Mouse (Mus musculus) lung, embryonic 14.5 days (tissue): ENCODE data around the gene Xab2. TPM values are rescaled to one million over a fixed set of nuclear protein-coding genes. Genes with fewer than 3 reads are reported as not detected.

Source experiments
- ATAC-seq: fragments of 200-750 bp; cut with Nextera tagmentation; 2 replicates; pipeline ENCODE4 v1.8.0; 2017; ENCODE audit warnings: mild to moderate bottlenecking, moderate TSS enrichment, moderate library complexity; ENCODE audit not compliant: insufficient read depth
- DNase-seq: peaks from one replicate; pipeline ENCODE4 v3.0.0-alpha.2; 2015
- H3K27ac ChIP-seq: fragments of 300-500 bp; sonication (generic); 2 replicates; pipeline ENCODE4 v1.5.1; 2014; ENCODE audit warnings: low read depth, mild to moderate bottlenecking, moderate library complexity
- H3K27me3 ChIP-seq: fragments of 300-500 bp; sonication (generic); 2 replicates; pipeline ENCODE4 v1.6.1; 2014; ENCODE audit warnings: low read length, control low read depth; ENCODE audit not compliant: insufficient read depth
- H3K36me3 ChIP-seq: fragments of 300-500 bp; sonication (generic); 2 replicates; pipeline ENCODE4 v1.6.1; 2014; ENCODE audit warnings: control low read depth; ENCODE audit not compliant: insufficient read depth
- H3K4me1 ChIP-seq: fragments of 300-500 bp; sonication (generic); 2 replicates; pipeline ENCODE4 v1.6.1; 2014; ENCODE audit warnings: antibody characterized with exemption, control low read depth; ENCODE audit not compliant: insufficient read depth
- H3K4me2 ChIP-seq: fragments of 300-500 bp; sonication (generic); 2 replicates; pipeline ENCODE4 v1.6.1; 2014; ENCODE audit warnings: mild to moderate bottlenecking
- H3K4me3 ChIP-seq: fragments of 300-500 bp; sonication (generic); 2 replicates; pipeline ENCODE4 v1.5.1; 2014; ENCODE audit warnings: low read depth, low read length
- H3K9ac ChIP-seq: fragments of 300-500 bp; sonication (generic); 2 replicates; pipeline ENCODE4 v1.6.1; 2014
- H3K9me3 ChIP-seq: fragments of 300-500 bp; sonication (generic); 2 replicates; pipeline ENCODE4 v1.6.1; 2016; ENCODE audit warnings: low read depth, low read length, control low read depth
- CTCF ChIP-seq: IDR thresholded peaks from 2 replicates; pipeline ENCODE4 v1.5.1; 2016; ENCODE audit warnings: antibody characterized with exemption, low read depth
- WGBS: fragments of 180-500 bp; shearing (Covaris S2); extraction: QIAGEN DNeasy Blood & Tissue Kit; methylation state at CpG from one replicate; pipeline ENCODE4 v1.1.7; 2014; 5-methylcytosine and 5-hydroxymethylcytosine counted together
- polyA plus RNA-seq: library from polyadenylated mRNA; unstranded; fragments of >200 nt; fragmentation: Nextera tagmentation; extraction: Ambion mirVana; gene quantifications from 2 replicates; pipeline ENCODE4 v1.2.1, GENCODE M21; 2014

Gene Xab2
- polyA plus RNA-seq, 1 experiment from 2014 or later: 55.9 TPM

DNA sequence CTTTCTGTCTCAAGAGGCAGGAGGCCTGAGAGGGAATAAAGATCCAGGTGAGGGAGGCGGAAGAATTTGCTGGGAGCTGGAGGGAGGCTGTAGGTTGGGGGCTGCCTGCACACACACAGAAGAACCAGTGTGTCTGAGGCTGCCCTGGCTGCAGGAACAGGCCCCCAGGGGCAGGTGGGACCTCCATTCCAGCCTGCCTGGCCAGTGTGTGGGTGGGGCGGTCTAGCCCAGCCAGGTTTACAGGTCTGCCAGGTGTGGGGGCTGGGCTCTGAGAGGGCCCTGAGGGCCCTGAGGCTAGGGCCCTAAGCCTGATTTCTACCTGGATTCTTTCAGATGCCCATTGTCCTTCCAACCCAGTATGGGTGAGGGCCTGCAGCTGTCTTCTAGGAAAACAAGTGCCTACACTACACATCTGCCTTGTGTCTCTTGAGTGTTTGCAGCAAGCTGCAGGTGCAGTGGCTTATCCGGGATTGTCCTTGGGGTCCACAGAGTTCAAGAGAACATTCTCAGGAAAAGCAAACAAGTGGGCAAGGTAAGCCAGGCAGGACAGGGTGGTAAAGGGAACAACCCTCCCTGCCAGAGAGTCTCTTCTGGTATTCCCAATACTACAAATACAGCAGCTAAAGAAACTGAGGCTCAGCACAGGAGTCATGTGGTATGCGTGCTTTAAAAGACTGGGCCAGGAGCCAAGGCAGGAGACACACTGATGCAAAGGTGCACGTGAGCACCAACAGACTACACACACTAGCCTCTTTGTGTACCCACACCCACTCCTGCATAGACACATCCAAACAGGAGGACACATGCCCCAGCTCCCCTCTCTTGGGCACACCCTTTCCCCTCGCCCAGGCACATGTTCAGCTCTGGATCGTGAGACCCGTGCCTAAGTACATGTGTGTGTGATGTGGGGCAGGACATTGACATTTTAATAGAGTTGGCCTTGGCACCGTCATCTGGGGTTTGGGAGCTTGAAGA is 41.4 kb downstream of the Xab2 start:
- Histone ChIP-seq H3K27ac (peak overlapping the region; percentile 58), H3K9me3 (no peaks in the 10 kb centered on the region), H3K9ac (no peak overlapping the region), H3K4me3 (no peak overlapping the region), H3K4me2 (no peak overlapping the region), H3K4me1 (no peaks in the 10 kb centered on the region), H3K27me3 (no peaks in the 10 kb centered on the region), H3K36me3 (no peaks in the 10 kb centered on the region)
- 66% methylated on average over 9 of the region's 9 CpGs for WGBS
- no peak for TF ChIP-seq CTCF
- peak; percentile 22 for DNase-seq
- peak; percentile 78 for ATAC-seq

DNA sequence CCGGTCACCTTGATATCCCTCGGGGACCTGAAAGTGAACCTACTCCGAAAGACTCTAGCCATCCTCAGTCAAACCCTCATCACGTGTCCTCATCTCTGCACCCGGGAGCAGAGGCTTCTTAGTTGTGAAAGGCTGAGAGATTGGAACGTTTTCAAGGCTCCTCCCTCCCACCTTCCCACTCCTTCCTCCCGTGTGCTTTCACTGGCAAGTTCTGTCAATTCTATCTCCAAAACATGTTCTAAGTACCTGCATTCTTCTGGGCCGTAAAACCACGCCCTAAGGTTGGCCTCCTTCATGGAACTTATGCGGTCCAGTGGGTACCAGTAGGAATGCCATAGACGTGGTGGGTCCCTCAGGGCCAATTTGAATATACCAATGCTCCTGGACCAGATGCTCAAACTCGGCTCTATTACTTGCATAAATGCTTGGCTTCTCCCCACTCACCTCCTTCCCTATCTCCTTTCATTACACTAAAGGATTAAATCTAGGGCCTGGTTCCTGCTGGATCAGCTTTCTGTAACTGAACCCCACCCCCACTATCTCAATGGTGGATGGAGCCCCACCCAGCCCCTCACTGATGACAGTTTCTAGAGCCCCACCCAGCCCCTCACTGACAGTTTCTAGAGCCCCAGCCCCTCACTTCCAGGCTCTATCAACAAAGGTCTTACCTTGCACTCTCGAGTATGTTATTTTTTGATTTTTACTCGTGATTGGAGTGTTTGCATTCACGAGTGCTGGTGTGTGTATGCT is 44.7 kb downstream of the Xab2 start:
- 62% methylated on average over 15 of the region's 15 CpGs for WGBS
- no peak for TF ChIP-seq CTCF
- no peaks in the 10 kb centered on the region for H3K36me3 ChIP-seq
- H3K4me2 ChIP-seq: no peak overlapping the region
- H3K9ac ChIP-seq: no peak overlapping the region
- DNase-seq (no peak), ATAC-seq (no peak)
- H3K4me3 ChIP-seq: no peak overlapping the region
- no peaks in the 10 kb centered on the region for H3K9me3 ChIP-seq
- no peak overlapping the region for H3K27ac ChIP-seq
- no peaks in the 10 kb centered on the region for H3K4me1 ChIP-seq
- no peaks in the 10 kb centered on the region for H3K27me3 ChIP-seq

DNA sequence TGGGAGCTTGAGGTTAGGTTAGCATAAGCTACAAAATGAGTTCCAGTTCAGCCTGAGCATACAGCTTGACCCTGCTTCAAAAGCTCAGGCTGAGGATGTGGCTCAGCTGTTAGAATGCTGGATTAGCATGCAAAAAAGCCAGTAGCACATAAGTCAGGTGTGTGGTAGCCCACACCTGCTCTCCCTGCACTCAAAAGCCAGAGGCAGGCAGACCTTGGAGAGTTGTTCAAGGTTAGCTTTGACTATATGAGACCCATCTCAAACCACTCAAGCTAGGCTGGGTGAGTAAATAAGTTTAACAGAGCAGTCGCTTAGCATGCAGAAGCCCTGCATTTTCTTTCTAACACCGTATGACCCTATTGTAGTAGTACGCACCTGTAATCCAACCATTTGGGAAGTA is 46.6 kb downstream of the Xab2 start:
- Histone ChIP-seq H3K9ac (no peak overlapping the region), H3K36me3 (no peaks in the 10 kb centered on the region), H3K4me2 (no peak overlapping the region), H3K4me1 (no peaks in the 10 kb centered on the region), H3K9me3 (no peaks in the 10 kb centered on the region), H3K27me3 (no peaks in the 10 kb centered on the region), H3K4me3 (no peak overlapping the region), H3K27ac (no peak overlapping the region)
- ATAC-seq (no peak), DNase-seq (no peak)
- no peak for TF ChIP-seq CTCF
- 78% methylated on average over 3 of the region's 3 CpGs for WGBS

DNA sequence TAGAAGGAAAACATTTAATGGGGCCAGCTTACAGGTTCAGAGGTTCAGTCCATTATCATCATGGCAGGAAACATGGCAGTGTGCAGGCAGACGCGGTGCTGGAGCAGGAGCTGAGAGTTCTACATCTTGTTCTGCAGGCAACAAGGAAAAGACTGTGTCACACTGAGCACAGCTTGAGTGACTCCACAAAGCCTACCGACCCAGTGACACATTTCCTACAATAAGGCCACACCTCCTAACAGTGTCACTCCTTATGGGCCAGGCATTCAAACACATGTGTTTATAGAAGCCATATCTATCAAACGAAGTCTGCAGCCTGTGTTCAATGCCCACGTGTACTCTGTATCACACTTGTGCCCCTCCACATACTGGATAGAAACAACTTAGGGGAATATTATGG is 51.3 kb downstream of the Xab2 start:
- ATAC-seq (no peak), DNase-seq (no peak)
- Histone ChIP-seq H3K27me3 (no peaks in the 10 kb centered on the region), H3K4me2 (no peak overlapping the region), H3K27ac (no peak overlapping the region), H3K9ac (no peak overlapping the region), H3K36me3 (no peaks in the 10 kb centered on the region), H3K4me1 (no peaks in the 10 kb centered on the region), H3K9me3 (no peaks in the 10 kb centered on the region), H3K4me3 (no peak overlapping the region)
- 74% methylated on average over 5 of the region's 5 CpGs for WGBS
- TF ChIP-seq CTCF: no peak

DNA sequence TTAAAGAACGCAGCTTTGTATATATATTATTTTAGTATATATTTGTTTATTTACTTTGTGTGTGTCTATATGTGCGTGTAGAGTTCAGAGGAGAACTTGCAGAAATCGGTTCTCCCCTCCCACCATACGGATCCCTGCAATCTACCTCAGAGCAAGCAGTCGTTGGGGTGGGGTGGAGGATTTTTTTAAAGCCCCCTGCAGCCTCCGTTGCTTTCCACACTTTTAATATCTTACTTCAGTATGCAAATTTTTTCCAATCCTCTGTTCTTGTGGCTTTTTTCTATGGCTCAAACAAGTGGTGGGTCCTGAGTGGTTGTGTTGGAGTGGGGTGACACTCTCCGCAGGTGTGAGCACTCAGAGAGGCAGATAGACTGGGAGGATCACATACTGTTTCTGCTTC is 52.7 kb downstream of the Xab2 start:
- Histone ChIP-seq H3K36me3 (no peaks in the 10 kb centered on the region), H3K4me2 (peak overlapping the region; percentile 44), H3K4me1 (no peaks in the 10 kb centered on the region), H3K9me3 (no peaks in the 10 kb centered on the region), H3K27ac (no peak overlapping the region), H3K4me3 (no peak overlapping the region), H3K9ac (no peak overlapping the region), H3K27me3 (no peaks in the 10 kb centered on the region)
- TF ChIP-seq CTCF: no peak
- WGBS: 10% methylated on average over 7 of the region's 7 CpGs
- no peak for ATAC-seq
- DNase-seq: no peak

DNA sequence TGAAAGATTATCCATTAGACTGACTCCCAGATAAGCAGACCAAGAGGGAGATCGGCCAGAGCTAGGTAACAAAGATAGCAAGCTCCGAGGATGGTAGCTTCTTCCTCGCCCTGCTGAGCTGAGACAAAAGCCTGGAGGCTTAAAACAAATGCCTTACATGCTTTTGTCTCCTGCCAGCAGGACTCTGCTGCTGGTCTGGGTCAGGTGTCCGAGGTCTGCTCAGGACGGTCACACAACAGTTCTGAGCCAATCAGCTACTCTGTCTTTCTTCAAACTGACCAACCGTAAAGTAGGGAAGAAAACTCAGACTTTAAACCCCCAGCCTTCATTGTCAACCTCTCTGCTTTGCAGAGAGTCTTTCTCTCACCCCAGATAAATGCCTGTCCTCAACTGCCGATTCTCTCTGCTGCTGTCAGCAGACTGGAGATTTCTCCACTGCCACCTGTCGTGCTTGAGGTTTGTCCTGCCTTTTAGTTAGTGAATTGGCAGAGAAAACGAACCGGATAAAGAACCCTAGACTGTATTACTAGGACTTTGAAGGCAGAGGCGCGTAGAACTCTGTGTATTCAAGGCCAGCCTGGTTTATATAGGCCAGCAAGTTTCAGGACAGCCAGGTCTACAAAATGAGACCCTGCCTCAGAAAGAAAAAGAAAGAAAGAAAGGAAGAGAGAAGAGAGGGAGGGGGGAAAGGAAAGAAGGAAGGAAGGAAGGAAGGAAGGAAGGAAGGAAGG is 53.3 kb downstream of the Xab2 start, which contains the start of gene C330021F23Rik:
C330021F23Rik (plus strand) TSS at position 350 of the 731 bp plus-strand sequence.
- Histone ChIP-seq H3K4me2 (peak within 1 kb of the TSS; percentile 44), H3K9ac (no peak within 1 kb of the TSS; the same call in 1 of the 2 replicates)
- 5% methylated on average over 12 of the region's 12 CpGs for WGBS

More for the DNA sequence above, 53.3 kb downstream of the Xab2 start, which contains the start of gene C330021F23Rik:
- no peak within 1 kb of the TSS for H3K4me3 ChIP-seq
- no peak within 1 kb of the TSS for H3K27ac ChIP-seq
- H3K9me3 ChIP-seq: no peaks in the 10 kb centered on the region
- no peaks in the 10 kb centered on the region for H3K36me3 ChIP-seq
- no peaks in the 10 kb centered on the region for H3K4me1 ChIP-seq
- H3K27me3 ChIP-seq: no peaks in the 10 kb centered on the region
- TF ChIP-seq CTCF: no peak
- DNase-seq: peak; percentile 8
- no peak for ATAC-seq

Other genes with a start within 250 kb of the Xab2 start
- 7.8 TPM in 2 replicates for gene Arhgef18, start 228.3 kb downstream of the Xab2 start, polyA plus RNA-seq
- 3.9 and 4.4 TPM in 2 replicates for gene Pex11g, start 153.6 kb downstream of the Xab2 start, polyA plus RNA-seq
- not detected in 2 replicates for gene Tex45, start 150.5 kb downstream of the Xab2 start, polyA plus RNA-seq
- gene Zfp358, start 128.2 kb downstream of the Xab2 start, polyA plus RNA-seq: 19.9 and 21.7 TPM in 2 replicates
- gene Mcoln1, start 120.9 kb downstream of the Xab2 start, polyA plus RNA-seq: 38.3 and 39.9 TPM in 2 replicates
- gene Pnpla6, start 105.9 kb downstream of the Xab2 start, polyA plus RNA-seq: 17.5 and 19.1 TPM in 2 replicates
- gene C330021F23Rik, start 53.3 kb downstream of the Xab2 start, polyA plus RNA-seq: 0.72 and 0.91 TPM in 2 replicates
- gene Camsap3, start 34.0 kb downstream of the Xab2 start, polyA plus RNA-seq: 6.8 and 7.5 TPM in 2 replicates
- 79.4 and 92.1 TPM in 2 replicates for gene Pet100, start 232 bp upstream of the Xab2 start, polyA plus RNA-seq
- gene Pcp2, start 4.2 kb upstream of the Xab2 start, polyA plus RNA-seq: not detected in 2 replicates
- 61.4 and 64.0 TPM in 2 replicates for gene Stxbp2, start 9.6 kb upstream of the Xab2 start, polyA plus RNA-seq
- gene Retn, start 34.5 kb upstream of the Xab2 start, polyA plus RNA-seq: 0.20 TPM in 1 of 2 replicates, not detected in the other
- 0.79 and 0.87 TPM in 2 replicates for gene Mcemp1, start 44.4 kb upstream of the Xab2 start, polyA plus RNA-seq
- 11.1 and 11.9 TPM in 2 replicates for gene Fcor, start 51.0 kb upstream of the Xab2 start, polyA plus RNA-seq
- gene Trappc5, start 55.0 kb upstream of the Xab2 start, polyA plus RNA-seq: 29.7 and 31.0 TPM in 2 replicates
- 0.18 and 0.32 TPM in 2 replicates for gene Fcer2a, start 72.9 kb upstream of the Xab2 start, polyA plus RNA-seq
- gene Clec4g, start 99.3 kb upstream of the Xab2 start, polyA plus RNA-seq: 0.66 TPM in 1 of 2 replicates, not detected in the other
- gene Cd209a, start 127.7 kb upstream of the Xab2 start, polyA plus RNA-seq: 0.38 TPM in 2 replicates
- gene Cd209e, start 233.0 kb upstream of the Xab2 start, polyA plus RNA-seq: not detected in 2 replicates